Mouse (Mus musculus): Measurements from ENCODE around the gene Orm2.
A peak's percentile ranks its signal among the peaks of the same experiment; 100 is the strongest.

Orm2 gene

DNA sequence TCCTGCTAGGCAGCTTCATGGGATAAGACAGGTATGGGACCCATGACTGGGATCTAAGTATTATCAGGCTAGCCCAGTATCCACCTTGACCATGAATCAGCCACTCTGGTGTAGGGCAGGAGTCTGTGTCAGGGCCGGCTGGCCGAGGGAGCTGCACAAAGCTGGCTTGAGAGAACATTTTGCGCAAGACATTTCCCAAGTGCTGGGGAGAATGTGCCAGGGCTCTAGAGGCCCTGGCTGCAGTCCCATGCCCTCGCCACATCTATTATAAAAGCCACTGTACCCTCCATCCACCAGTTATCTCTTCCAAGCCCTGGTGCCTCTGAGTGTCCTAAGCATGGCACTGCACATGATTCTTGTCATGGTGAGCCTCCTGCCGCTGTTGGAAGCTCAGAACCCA lies at the start of gene Orm2:
Gene Orm2, plus strand, starts transcription at position 300 of the 400 bp plus-strand sequence.
- peak; percentile 71 for DNase-seq (ENCODE audit: low read depth)

DNA sequence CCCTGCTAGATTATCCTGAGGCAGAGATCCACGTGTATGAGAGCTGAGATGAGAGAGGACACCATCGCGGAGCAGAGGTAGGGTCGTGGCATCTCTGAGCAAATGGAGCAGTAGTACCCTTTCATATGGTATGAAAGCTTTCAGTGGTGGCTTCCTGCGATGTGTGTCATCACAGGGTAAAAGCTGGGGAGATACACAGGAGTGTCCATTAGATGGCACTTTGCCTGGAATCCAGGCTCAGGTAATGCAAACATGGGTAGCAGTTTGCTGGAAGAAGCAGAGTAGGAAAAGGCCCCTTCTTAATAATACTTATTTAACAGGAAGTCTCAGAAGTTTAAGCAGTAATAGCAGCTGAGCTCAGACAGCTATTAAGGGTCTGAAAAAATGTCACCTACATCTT lies 48.2 kb upstream of the Orm2 start:
- DNase-seq (ENCODE audit: low read depth): no peak

GRCm38 (mm10) chr4:63316076-63316746 lies 46.0 kb upstream of the Orm2 start:
- peak; percentile 95 for DNase-seq (ENCODE audit: low read depth)

DNA sequence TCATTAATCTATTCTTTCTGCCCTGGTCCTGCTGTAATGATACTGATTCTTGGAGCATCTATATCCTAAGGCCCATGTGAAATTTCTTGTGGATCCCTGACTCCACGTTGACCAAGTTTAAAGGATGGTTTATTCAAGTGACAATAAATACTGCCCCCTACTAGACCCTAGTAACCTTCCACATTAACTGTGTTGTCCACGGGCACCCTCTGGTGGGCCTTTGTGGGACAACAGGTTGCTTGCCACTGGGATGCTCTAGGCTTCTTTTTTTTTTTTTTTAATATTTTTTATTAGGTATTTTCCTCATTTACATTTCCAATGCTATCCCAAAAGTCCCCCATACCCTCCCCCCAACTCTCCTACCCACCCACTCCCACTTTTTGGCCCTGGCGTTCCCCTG lies 42.7 kb upstream of the Orm2 start:
- DNase-seq (ENCODE audit: low read depth): peak; percentile 90

DNA sequence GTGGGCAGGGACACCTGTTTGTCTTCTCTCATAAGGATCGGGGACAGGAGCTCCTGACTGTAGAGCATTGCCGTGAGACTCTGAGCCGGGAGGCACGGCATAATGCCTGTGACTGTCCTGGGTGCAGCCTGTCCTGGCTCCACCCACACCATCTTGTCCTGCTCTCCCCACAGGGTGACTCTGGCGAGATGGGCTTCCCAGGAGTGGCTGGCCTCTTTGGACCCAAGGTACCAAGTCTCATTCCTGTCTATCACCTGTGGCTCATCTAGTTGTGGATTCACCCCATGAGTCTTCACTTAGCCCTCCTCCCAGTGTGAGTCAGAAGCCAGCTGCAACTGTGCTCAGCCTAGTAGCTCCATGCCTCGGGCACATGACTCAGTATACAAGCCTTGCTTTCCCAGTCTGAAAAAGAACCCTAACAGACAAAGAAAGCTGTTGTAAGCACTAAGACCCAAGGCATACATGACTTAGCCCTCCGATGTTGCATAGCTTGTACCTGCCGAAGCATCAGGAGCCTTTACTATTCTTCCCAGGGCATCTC lies 38.9 kb upstream of the Orm2 start:
- peak; percentile 86 for DNase-seq (ENCODE audit: low read depth)

DNA sequence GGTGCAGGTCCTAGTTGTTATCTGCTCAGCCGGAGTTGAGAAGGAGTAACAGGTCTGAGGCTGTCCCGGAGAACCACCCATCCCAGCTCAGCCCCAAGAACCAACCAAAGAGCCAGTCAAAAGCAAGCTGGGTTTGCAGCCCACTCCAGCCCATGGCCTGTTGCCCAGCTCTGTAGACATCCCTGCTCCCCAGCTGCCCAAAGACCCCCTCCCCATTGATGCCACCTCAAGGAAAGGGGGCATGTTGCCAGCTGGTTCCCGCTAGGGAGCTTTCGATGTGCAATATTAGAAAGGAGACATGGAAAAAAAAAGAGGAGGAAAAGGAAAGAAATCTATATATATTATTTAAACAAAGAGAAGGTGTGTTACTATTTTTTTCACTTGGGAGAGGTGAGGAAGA lies 28.8 kb upstream of the Orm2 start:
- DNase-seq (ENCODE audit: low read depth): no peak

- no peak for DNase-seq (ENCODE audit: low read depth)
Observed at GRCm38 (mm10) chr4:63338414-63339076, 23.7 kb upstream of the Orm2 start.

DNA sequence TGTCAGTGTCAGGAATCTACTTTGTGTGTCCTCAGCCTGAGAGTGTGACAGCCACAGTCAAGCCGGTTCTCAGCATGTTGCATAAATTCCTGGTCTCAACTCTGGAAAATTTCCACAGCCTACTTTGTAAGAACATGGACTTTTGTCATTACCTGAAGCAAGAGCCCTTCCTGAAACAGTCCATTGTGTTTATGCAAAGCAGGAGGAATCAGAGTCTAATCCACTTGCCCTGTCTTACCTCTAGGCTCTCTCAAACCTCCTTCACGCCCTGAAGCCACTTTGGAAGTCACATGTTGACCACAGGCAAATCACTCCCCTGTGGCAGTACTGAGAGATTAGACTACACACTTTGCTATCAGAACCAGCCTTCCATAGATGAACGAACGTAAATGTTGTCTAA lies 19.8 kb upstream of the Orm2 start:
- DNase-seq (ENCODE audit: low read depth): no peak

DNA sequence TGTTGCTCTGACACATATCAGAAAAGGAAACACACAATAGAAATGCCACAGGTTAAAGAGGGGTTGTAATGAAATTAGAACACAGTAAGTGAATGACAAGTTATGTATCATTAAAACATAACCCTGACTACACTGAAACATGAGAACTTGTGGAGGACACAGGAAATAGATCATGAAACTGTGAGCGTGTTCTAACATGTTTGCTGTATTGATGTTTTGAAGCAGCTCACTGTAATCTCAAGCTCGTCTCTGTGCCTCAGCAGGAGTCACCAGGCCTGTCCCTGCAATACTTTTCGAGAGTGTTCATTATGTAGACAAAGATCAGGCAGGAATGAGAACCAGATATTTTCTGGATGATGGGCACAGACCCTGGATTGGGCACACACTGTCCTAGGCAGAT lies 18.6 kb upstream of the Orm2 start:
- DNase-seq (ENCODE audit: low read depth): no peak

DNA sequence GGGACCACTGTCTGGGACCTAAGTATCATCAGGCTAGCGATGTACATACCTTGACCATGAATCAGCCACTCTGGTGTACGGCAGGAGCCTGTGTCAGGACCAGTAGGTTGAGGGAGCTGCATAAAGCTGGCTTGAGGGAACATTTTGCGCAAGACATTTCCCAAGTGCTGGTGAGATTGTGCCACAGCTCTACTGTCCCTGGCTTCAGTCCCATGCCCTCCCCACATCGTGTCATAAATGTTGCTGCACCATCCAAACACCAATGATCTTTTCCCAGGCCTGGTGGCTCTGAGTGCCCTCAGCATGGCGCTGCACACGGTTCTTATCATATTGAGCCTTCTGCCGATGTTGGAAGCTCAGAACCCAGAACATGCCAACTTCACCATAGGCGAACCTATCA lies 18.0 kb upstream of the Orm2 start, which contains the start of gene Orm1:
Gene Orm1, plus strand, starts transcription at position 266 of the 400 bp plus-strand sequence.
- peak; percentile 59 for DNase-seq (ENCODE audit: low read depth)

DNA sequence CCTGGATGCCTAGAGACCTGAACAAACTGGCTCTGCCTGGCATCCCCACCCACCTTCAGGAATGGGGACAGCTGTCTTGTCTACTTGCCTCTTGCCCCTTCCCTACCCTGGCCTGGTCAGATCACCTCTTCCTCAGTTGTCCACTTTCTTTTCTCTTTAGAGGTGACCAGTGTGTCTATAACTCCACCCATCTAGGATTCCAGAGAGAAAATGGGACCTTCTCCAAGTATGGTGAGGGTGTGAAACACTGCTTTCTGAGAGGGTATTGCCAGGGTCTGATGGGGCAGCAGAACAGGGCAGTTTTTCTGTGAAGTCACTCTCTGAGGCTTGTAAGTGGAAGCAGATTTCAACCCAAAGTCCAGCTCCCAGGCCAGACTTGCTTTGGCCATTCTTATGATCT lies 17.0 kb upstream of the Orm2 start:
- no peak for DNase-seq (ENCODE audit: low read depth)

DNA sequence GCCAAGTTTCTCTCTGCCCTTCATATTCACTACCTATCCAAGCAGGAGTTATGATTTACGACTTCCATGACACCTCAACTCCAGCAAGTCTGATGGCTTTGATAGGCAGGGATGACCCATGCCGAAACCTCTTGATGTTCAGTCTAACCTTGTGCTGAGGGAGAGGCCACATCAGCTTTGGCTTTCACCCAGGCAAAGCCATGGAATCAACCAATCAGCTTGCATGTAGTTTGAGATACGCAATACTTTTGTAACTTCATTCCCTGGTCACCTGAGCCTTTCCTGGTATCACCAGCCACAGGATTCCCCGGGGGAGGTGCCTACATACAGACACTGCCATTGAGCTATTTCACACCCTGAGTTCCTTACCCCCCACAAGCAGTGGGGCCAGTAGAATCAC lies 15.6 kb upstream of the Orm2 start:
- DNase-seq (ENCODE audit: low read depth): no peak

- no peak for DNase-seq (ENCODE audit: low read depth)
Observed at GRCm38 (mm10) chr4:63348524-63348923, 13.7 kb upstream of the Orm2 start.

- no peak for DNase-seq (ENCODE audit: low read depth)
Observed at GRCm38 (mm10) chr4:63355877-63356665, 6.2 kb upstream of the Orm2 start, which contains the start of gene Orm3. Gene Orm3 (plus strand): TSS chr4:63356162.

GRCm38 (mm10) chr4:63356981-63357570 lies 5.2 kb upstream of the Orm2 start:
- no peak for DNase-seq (ENCODE audit: low read depth)

DNA sequence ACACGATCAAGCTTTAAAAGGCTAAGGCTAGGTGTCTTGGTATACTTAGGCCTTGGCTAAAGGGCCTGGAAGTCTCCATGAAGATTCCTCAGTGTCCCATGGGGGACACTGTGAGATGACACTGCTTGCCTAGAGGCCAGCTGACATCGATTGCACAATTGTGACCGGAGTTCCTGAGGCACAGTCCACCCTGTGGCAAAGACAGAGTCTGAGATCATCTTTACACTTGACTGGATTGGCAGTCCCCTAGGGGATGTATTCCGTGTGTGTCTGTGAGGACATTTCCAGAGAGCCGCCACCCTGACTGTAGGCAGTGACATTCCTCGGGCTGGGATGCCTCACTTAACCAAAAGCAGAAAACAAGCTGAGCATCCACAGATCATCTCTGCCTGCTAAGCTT lies 2.4 kb upstream of the Orm2 start:
- DNase-seq (ENCODE audit: low read depth): no peak

- peak; percentile 94 for DNase-seq (ENCODE audit: low read depth)
Observed at GRCm38 (mm10) chr4:63368577-63368976, 6.3 kb downstream of the Orm2 start.

DNA sequence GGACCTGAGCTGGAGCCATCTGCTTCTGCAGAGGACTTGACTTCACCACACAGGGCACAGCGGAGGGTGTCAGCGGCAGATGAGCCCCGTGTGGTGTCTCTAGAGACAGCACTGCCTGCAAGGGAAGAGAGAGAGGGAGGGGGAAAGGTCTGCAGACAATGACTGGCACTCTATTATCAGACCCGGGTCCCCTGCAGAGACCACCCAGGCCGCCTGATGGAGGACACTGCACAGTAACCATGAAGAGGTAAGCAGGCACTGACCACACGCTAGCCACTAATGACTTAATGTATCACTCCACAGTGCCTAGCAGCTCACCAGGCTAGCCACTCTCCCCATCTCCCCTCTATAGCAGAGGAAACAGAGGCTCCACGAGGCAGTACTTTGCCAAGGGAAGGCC lies 8.6 kb downstream of the Orm2 start:
- DNase-seq (ENCODE audit: low read depth): no peak

DNA sequence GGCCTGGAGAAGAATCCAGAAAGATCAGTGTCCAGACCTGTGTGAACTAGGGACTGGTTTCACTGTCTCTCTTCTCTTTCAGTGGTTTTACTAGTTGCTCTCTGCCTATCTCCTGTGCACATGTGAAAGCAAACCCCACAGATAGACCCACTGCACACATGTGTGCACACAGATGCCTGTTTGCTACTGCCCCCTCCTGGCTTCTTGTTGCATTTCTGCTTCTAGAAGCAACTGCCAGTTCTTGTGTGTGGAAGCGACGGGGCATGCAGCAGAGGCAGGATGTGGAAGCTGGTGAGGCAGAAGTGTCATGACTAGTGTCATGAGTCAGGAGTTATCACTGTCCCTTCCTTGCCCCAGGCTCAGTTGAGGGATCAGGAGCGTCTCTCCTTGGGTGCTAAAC lies 9.6 kb downstream of the Orm2 start:
- peak; percentile 67 for DNase-seq (ENCODE audit: low read depth)

GRCm38 (mm10) chr4:63373404-63373803 lies 11.2 kb downstream of the Orm2 start:
- DNase-seq (ENCODE audit: low read depth): no peak

DNA sequence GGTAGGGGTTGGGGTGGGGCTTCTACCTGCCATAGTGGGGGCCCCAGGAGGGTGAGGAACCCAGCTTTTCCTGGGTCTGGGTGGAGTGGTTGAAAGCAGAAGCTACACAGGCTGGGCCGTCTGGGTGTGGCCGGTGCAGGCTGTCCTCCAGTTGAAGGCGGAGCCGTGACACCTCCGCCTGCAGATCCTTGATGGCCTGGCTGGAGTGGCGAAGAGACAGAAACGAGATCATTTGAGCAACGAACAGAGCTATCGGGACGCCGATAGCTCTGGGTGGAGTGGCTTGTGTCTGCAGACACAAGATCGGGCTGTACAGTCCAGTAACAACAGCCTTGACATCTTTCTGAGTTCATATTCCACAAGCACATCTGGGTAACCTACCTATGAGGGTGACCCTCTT lies 12.1 kb downstream of the Orm2 start:
- DNase-seq (ENCODE audit: low read depth): no peak

GRCm38 (mm10) chr4:63375367-63375766 lies 13.1 kb downstream of the Orm2 start:
- no peak for DNase-seq (ENCODE audit: low read depth)
